Mouse (Mus musculus): ENCODE measurements around the gene Sept9. TPM values are rescaled to one million over a fixed set of nuclear protein-coding genes. Genes with fewer than 3 reads are reported as not detected.

Gene Sept9
- polyA plus RNA-seq, 1 experiment from 2014 or later = 180 TPM

GRCm38 (mm10) chr11:117310341-117311107 is 111.1 kb downstream of the Sept9 start:
- H3K9ac ChIP-seq = 0 out of 2 replicates have a peak overlapping the region, but pooled peaks have one; percentile 12
- no peaks in the 10 kb centered on the region for H3K36me3 ChIP-seq (replicated peaks)
- no peak overlapping the region for H3K4me2 ChIP-seq
- WGBS = 88% methylated on average over 12 of the region's 12 CpGs
- no peak for ATAC-seq (ENCODE audit: low FRiP score)
- H3K27me3 ChIP-seq = no peaks in the 10 kb centered on the region
- no peak overlapping the region for H3K4me3 ChIP-seq (replicated peaks)
- H3K9me3 ChIP-seq = no peaks in the 10 kb centered on the region
- peak overlapping the region; percentile 61; the same call in 1 of the 2 replicates for H3K27ac ChIP-seq
- peaks cover 59% of the 10 kb centered on the region for H3K4me1 ChIP-seq

GRCm38 (mm10) chr11:117311127-117311800 is 111.8 kb downstream of the Sept9 start:
- H3K9me3 ChIP-seq = no peaks in the 10 kb centered on the region
- 0 out of 2 replicates have a peak overlapping the region, but pooled peaks have one; percentile 12 for H3K9ac ChIP-seq
- peaks cover 61% of the 10 kb centered on the region for H3K4me1 ChIP-seq
- H3K27me3 ChIP-seq = no peaks in the 10 kb centered on the region
- WGBS = 64% methylated on average over 15 of the region's 15 CpGs
- peak overlapping the region; percentile 61; the same call in 1 of the 2 replicates for H3K27ac ChIP-seq
- H3K4me3 ChIP-seq (replicated peaks) = no peak overlapping the region
- ATAC-seq (ENCODE audit: low FRiP score) = no peak
- no peaks in the 10 kb centered on the region for H3K36me3 ChIP-seq (replicated peaks)
- H3K4me2 ChIP-seq = no peak overlapping the region

GRCm38 (mm10) chr11:117312028-117312901 is 112.8 kb downstream of the Sept9 start:
- H3K4me2 ChIP-seq = no peak overlapping the region
- ATAC-seq (ENCODE audit: low FRiP score) = 0 out of 2 replicates have a peak, but pooled peaks have one; percentile 12
- WGBS = 80% methylated on average over 23 of the region's 23 CpGs
- no peak overlapping the region for H3K9ac ChIP-seq
- H3K4me1 ChIP-seq = peaks cover 71% of the 10 kb centered on the region
- H3K4me3 ChIP-seq (replicated peaks) = no peak overlapping the region
- no peaks in the 10 kb centered on the region for H3K9me3 ChIP-seq
- H3K36me3 ChIP-seq (replicated peaks) = no peaks in the 10 kb centered on the region
- no peaks in the 10 kb centered on the region for H3K27me3 ChIP-seq
- H3K27ac ChIP-seq = peak overlapping the region; percentile 63; the same call in 1 of the 2 replicates

- 35% methylated on average over 8 of the region's 8 CpGs for WGBS
- no peaks in the 10 kb centered on the region for H3K27me3 ChIP-seq
- peaks cover 73% of the 10 kb centered on the region for H3K4me1 ChIP-seq
- peak overlapping the region; percentile 63; the same call in 1 of the 2 replicates for H3K27ac ChIP-seq
- ATAC-seq (ENCODE audit: low FRiP score) = no peak
- H3K36me3 ChIP-seq (replicated peaks) = no peaks in the 10 kb centered on the region
- no peak overlapping the region for H3K4me2 ChIP-seq
- no peak overlapping the region for H3K9ac ChIP-seq
- H3K9me3 ChIP-seq = no peaks in the 10 kb centered on the region
- no peak overlapping the region for H3K4me3 ChIP-seq (replicated peaks)
These were observed 113.5 kb downstream of the Sept9 start for GRCm38 (mm10) chr11:117312936-117313335.

- peak overlapping the region; percentile 63; the same call in 1 of the 2 replicates for H3K27ac ChIP-seq
- H3K9ac ChIP-seq = no peak overlapping the region
- no peaks in the 10 kb centered on the region for H3K9me3 ChIP-seq
These were observed 114.0 kb downstream of the Sept9 start for GRCm38 (mm10) chr11:117313446-117313845.

GRCm38 (mm10) chr11:117314026-117314425 is 114.6 kb downstream of the Sept9 start:
- H3K27me3 ChIP-seq = no peaks in the 10 kb centered on the region
- no peaks in the 10 kb centered on the region for H3K36me3 ChIP-seq (replicated peaks)
- H3K4me3 ChIP-seq (replicated peaks) = no peak overlapping the region
- H3K9ac ChIP-seq = no peak overlapping the region
- peaks cover 73% of the 10 kb centered on the region for H3K4me1 ChIP-seq
- no peak overlapping the region for H3K4me2 ChIP-seq
- WGBS = 86% methylated on average over 7 of the region's 7 CpGs
- 0 out of 2 replicates have a peak overlapping the region, but pooled peaks have one; percentile 20 for H3K27ac ChIP-seq
- H3K9me3 ChIP-seq = no peaks in the 10 kb centered on the region
- no peak for ATAC-seq (ENCODE audit: low FRiP score)

More at GRCm38 (mm10) chr11:117313446-117313845, 114.0 kb downstream of the Sept9 start:
- Histone ChIP-seq H3K4me3 (replicated peaks) (no peak overlapping the region), H3K4me1 (peaks cover 73% of the 10 kb centered on the region), H3K36me3 (replicated peaks) (no peaks in the 10 kb centered on the region), H3K27me3 (no peaks in the 10 kb centered on the region), H3K4me2 (no peak overlapping the region)
- 82% methylated on average over 7 of the region's 7 CpGs for WGBS
- ATAC-seq (ENCODE audit: low FRiP score) = no peak

GRCm38 (mm10) chr11:117314520-117314919 is 115.1 kb downstream of the Sept9 start:
- Histone ChIP-seq H3K27me3 (no peaks in the 10 kb centered on the region), H3K4me3 (replicated peaks) (no peak overlapping the region), H3K4me1 (peaks cover 73% of the 10 kb centered on the region), H3K27ac (no peak overlapping the region), H3K9me3 (no peaks in the 10 kb centered on the region), H3K4me2 (no peak overlapping the region), H3K36me3 (replicated peaks) (no peaks in the 10 kb centered on the region), H3K9ac (no peak overlapping the region)
- ATAC-seq (ENCODE audit: low FRiP score) = no peak
- WGBS = 91% methylated on average over 8 of the region's 8 CpGs

GRCm38 (mm10) chr11:117315309-117315708 is 115.8 kb downstream of the Sept9 start:
- no peak overlapping the region for H3K4me2 ChIP-seq
- H3K36me3 ChIP-seq (replicated peaks) = no peaks in the 10 kb centered on the region
- H3K9me3 ChIP-seq = no peaks in the 10 kb centered on the region
- H3K9ac ChIP-seq = no peak overlapping the region
- H3K4me1 ChIP-seq = peaks cover 74% of the 10 kb centered on the region
- WGBS = 87% methylated on average over 11 of the region's 11 CpGs
- H3K27me3 ChIP-seq = no peaks in the 10 kb centered on the region
- no peak for ATAC-seq (ENCODE audit: low FRiP score)
- no peak overlapping the region for H3K4me3 ChIP-seq (replicated peaks)
- no peak overlapping the region for H3K27ac ChIP-seq

GRCm38 (mm10) chr11:117316441-117317331 is 117.2 kb downstream of the Sept9 start:
- Histone ChIP-seq H3K4me2 (0 out of 2 replicates have a peak overlapping the region, but pooled peaks have one; percentile 8), H3K9me3 (no peaks in the 10 kb centered on the region), H3K36me3 (replicated peaks) (no peaks in the 10 kb centered on the region), H3K27ac (peak overlapping the region; percentile 80), H3K27me3 (no peaks in the 10 kb centered on the region), H3K4me3 (replicated peaks) (no peak overlapping the region), H3K9ac (no peak overlapping the region), H3K4me1 (peaks cover 63% of the 10 kb centered on the region)
- ATAC-seq (ENCODE audit: low FRiP score) = no peak
- WGBS = 65% methylated on average over 16 of the region's 16 CpGs

GRCm38 (mm10) chr11:117317429-117318101 is 118.1 kb downstream of the Sept9 start:
- no peak for ATAC-seq (ENCODE audit: low FRiP score)
- Histone ChIP-seq H3K36me3 (replicated peaks) (no peaks in the 10 kb centered on the region), H3K9me3 (no peaks in the 10 kb centered on the region), H3K4me2 (peak overlapping the region; percentile 8; the same call in 1 of the 2 replicates), H3K27ac (peak overlapping the region; percentile 80), H3K4me1 (peaks cover 58% of the 10 kb centered on the region), H3K4me3 (replicated peaks) (no peak overlapping the region), H3K27me3 (no peaks in the 10 kb centered on the region), H3K9ac (no peak overlapping the region)
- 40% methylated on average over 20 of the region's 20 CpGs for WGBS
